Mouse (Mus musculus): ENCODE measurements around the gene Dcun1d5. TPM values are rescaled to one million over a fixed set of nuclear protein-coding genes. Genes with fewer than 3 reads are reported as not detected.

Dcun1d5 gene
- polyA plus RNA-seq (2014; fragmentation: Nextera tagmentation; extraction: Ambion mirVana): 134 and 141 TPM in 2 replicates

DNA sequence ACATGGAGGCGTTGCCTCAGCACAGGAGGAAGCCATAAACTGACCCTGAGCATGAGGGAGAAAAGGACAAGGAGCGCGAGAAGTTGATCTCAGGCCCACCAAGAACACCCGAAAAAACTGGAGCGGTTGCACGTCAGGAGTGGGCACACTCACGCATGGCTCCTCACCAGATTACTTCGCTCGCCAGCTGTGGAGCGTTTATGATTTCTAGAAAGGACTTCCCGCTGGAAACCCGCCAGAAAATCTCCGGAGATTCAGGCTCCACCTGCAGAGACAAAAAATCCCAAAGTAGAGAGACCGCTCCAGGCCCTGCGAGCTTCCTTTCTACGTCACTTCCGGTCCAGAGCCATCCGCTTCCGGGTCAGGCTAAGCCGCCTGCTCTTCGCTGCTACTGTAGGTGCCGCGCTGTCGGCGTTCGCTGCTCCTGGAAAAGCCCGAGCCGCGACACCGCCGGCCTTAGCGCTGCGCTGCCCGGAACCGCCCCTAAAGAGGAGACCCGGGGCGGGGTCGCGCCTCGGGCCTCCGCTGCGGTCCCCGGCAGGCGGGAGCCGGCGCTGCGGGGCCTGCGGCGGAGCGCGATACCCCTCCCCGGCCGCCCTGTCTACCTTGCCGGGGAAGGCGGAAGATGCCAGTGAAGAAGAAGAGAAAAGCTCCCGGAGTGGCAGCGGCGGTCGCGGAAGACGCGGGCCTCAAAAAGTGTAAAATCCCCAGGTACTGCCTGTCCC is at the start of gene Dcun1d5, which contains the start of gene Dync2h1:
TSS of gene Dcun1d5 (plus strand) at position 349 of the 725 bp plus-strand sequence.
TSS of gene Dync2h1 (minus strand) at position 275 of the 725 bp plus-strand sequence.
- H3K9me3 ChIP-seq (replicated peaks; ENCODE audit: control insufficient read depth, low read length): no peaks in the 10 kb centered on the region
- no peaks in the 10 kb centered on the region for H3K27me3 ChIP-seq (replicated peaks; ENCODE audit: control insufficient read depth, insufficient read depth, low read length)
- peaks cover 11% of the 10 kb centered on the region for H3K4me1 ChIP-seq (ENCODE audit: control insufficient read depth, insufficient read depth, low read length)
- H3K4me2 ChIP-seq (ENCODE audit: low read length): peak within 1 kb of the TSS; percentile 91
- H3K9ac ChIP-seq (ENCODE audit: low read length): peak within 1 kb of the TSS; percentile 91
- DNase-seq (ENCODE audit: low spot score): peak; percentile 98
- under 1% methylated on average over 58 of the region's 62 CpGs for WGBS
- H3K27ac ChIP-seq (ENCODE audit: low read depth, low read length): peak within 1 kb of the TSS; percentile 93
- ATAC-seq: peak; percentile 100
- H3K36me3 ChIP-seq (ENCODE audit: control insufficient read depth, insufficient read depth, low read length): 0 out of 2 replicates have a peak, but pooled peaks cover 2% of the 10 kb centered on the region
- H3K4me3 ChIP-seq (ENCODE audit: low read depth, low read length): peak within 1 kb of the TSS; percentile 92

DNA sequence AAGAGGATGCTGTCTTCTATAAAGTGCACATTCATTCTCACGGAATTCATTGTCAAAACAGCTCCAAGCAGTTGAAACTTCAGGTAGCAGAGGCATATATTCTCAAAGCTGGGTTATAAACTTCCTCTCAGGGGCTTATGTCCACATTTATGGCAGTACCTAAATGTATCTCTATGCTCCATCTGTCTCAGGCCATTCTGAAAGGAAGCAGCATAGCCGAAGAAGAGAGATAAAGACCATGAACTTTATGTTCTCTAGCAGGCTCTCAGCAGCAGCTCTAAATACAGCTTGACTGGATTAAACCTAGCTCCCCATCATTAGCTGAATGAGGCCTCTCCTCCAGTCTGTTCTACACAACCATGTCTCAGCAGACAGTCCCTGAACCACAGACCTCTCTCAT is 29.9 kb upstream of the Dcun1d5 start:
- H3K36me3 ChIP-seq (ENCODE audit: control insufficient read depth, insufficient read depth, low read length): peaks cover 42% of the 10 kb centered on the region
- WGBS: 98% methylated on average over 2 of the region's 2 CpGs
- no peak overlapping the region for H3K9ac ChIP-seq (ENCODE audit: low read length)

GRCm38 (mm10) chr9:7158605-7159004 is 25.7 kb upstream of the Dcun1d5 start:
- WGBS: 96% methylated on average over 7 of the region's 7 CpGs
- H3K4me3 ChIP-seq (ENCODE audit: low read depth, low read length): no peak overlapping the region
- ATAC-seq (no peak), DNase-seq (ENCODE audit: low spot score) (no peak)
- no peak overlapping the region for H3K9ac ChIP-seq (ENCODE audit: low read length)
- H3K4me1 ChIP-seq (ENCODE audit: control insufficient read depth, insufficient read depth, low read length): no peaks in the 10 kb centered on the region
- H3K9me3 ChIP-seq (replicated peaks; ENCODE audit: control insufficient read depth, low read length): no peaks in the 10 kb centered on the region
- H3K27ac ChIP-seq (ENCODE audit: low read depth, low read length): no peak overlapping the region
- no peaks in the 10 kb centered on the region for H3K27me3 ChIP-seq (replicated peaks; ENCODE audit: control insufficient read depth, insufficient read depth, low read length)
- H3K4me2 ChIP-seq (ENCODE audit: low read length): no peak overlapping the region
- peaks cover 50% of the 10 kb centered on the region for H3K36me3 ChIP-seq (ENCODE audit: control insufficient read depth, insufficient read depth, low read length)

More for the DNA sequence above, 29.9 kb upstream of the Dcun1d5 start:
- Histone ChIP-seq H3K4me2 (ENCODE audit: low read length) (no peak overlapping the region), H3K4me1 (ENCODE audit: control insufficient read depth, insufficient read depth, low read length) (no peaks in the 10 kb centered on the region), H3K27me3 (replicated peaks; ENCODE audit: control insufficient read depth, insufficient read depth, low read length) (no peaks in the 10 kb centered on the region), H3K4me3 (ENCODE audit: low read depth, low read length) (no peak overlapping the region), H3K9me3 (replicated peaks; ENCODE audit: control insufficient read depth, low read length) (no peaks in the 10 kb centered on the region), H3K27ac (ENCODE audit: low read depth, low read length) (no peak overlapping the region)
- DNase-seq (ENCODE audit: low spot score) (no peak), ATAC-seq (no peak)

- H3K36me3 ChIP-seq (ENCODE audit: control insufficient read depth, insufficient read depth, low read length): peaks cover 51% of the 10 kb centered on the region
- no peak overlapping the region for H3K4me2 ChIP-seq (ENCODE audit: low read length)
- DNase-seq (ENCODE audit: low spot score) (no peak), ATAC-seq (no peak)
- WGBS: 77% methylated on average over 3 of the region's 3 CpGs
- no peaks in the 10 kb centered on the region for H3K4me1 ChIP-seq (ENCODE audit: control insufficient read depth, insufficient read depth, low read length)
- no peak overlapping the region for H3K9ac ChIP-seq (ENCODE audit: low read length)
- H3K27me3 ChIP-seq (replicated peaks; ENCODE audit: control insufficient read depth, insufficient read depth, low read length): no peaks in the 10 kb centered on the region
- no peak overlapping the region for H3K27ac ChIP-seq (ENCODE audit: low read depth, low read length)
- H3K4me3 ChIP-seq (ENCODE audit: low read depth, low read length): no peak overlapping the region
- no peaks in the 10 kb centered on the region for H3K9me3 ChIP-seq (replicated peaks; ENCODE audit: control insufficient read depth, low read length)
Measured at GRCm38 (mm10) chr9:7159718-7160117, 24.6 kb upstream of the Dcun1d5 start.

DNA sequence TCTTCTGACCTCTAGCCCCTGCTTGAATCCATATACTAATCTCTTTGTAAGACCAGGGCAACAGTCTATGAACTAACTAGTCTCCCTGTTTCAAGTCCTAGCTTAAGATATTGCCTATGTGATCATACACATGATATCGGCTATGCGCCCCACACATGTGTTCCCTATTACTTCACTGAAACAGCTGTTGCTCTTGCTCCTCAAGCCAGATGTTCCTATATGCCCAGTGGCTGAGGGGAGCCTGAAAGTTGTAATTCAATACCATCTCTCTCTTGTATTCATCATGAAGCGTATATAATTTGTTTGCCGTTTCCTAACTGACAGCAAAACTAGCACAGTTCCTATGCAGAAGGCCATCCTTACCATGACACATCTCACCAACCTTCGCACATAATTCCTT is 23.6 kb upstream of the Dcun1d5 start:
- DNase-seq (ENCODE audit: low spot score): no peak
- Histone ChIP-seq H3K4me3 (ENCODE audit: low read depth, low read length) (no peak overlapping the region), H3K9me3 (replicated peaks; ENCODE audit: control insufficient read depth, low read length) (no peaks in the 10 kb centered on the region), H3K27me3 (replicated peaks; ENCODE audit: control insufficient read depth, insufficient read depth, low read length) (no peaks in the 10 kb centered on the region), H3K4me1 (ENCODE audit: control insufficient read depth, insufficient read depth, low read length) (no peaks in the 10 kb centered on the region), H3K9ac (ENCODE audit: low read length) (no peak overlapping the region), H3K4me2 (ENCODE audit: low read length) (no peak overlapping the region), H3K27ac (ENCODE audit: low read depth, low read length) (no peak overlapping the region), H3K36me3 (ENCODE audit: control insufficient read depth, insufficient read depth, low read length) (peaks cover 46% of the 10 kb centered on the region)
- no peak for ATAC-seq
- 94% methylated on average over 5 of the region's 5 CpGs for WGBS

DNA sequence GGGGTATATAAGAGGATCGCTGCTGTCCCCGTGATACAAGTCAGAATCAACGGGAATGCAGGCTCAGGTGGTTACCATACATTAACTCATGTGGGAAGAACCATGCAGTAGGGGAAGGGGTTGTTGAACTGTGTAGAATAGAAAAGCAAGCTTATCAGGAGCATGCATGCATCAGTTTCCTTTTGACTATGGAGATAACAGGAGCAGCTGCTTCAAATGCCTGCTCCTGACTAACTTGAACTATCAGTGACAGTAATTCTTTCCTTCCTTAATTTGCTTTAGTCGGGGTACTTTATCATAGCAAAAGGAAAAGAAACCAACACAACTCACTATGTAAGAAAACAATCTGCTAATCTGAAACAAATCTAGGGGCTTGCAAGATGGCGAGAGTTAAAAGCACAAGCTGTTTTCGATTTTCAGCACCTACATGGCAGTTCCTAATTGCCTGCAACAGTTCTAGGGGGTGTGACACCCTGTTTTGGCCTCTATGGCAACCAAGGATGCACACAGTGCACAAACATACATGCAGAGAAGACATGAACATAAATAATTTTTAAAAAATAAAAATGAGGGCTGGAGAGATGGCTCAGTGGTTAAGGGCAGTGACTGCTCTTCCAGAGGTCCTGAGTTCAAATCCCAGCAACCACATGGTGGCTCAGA is 16.9 kb upstream of the Dcun1d5 start:
- 93% methylated on average over 6 of the region's 6 CpGs for WGBS
- no peak overlapping the region for H3K27ac ChIP-seq (ENCODE audit: low read depth, low read length)

DNA sequence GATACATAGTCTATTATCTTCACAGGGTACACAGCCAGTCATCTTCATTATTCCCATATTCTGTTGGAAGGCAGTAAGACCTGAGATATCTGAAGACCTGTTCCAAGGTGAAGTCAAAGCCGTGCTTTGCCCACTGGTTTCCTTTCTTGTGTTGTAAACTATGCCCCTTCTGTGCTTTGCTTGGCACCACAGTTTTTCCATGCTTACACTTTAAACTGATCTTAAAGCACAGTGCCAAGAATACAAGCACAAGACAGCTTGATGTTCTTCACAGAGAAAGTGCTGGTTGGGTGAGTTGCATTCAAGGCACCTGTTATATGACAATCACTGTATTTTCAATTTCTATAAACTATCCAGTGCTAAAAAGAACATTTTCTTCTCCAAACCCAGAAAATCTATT is 10.6 kb upstream of the Dcun1d5 start:
- H3K27me3 ChIP-seq (replicated peaks; ENCODE audit: control insufficient read depth, insufficient read depth, low read length): no peaks in the 10 kb centered on the region
- H3K9ac ChIP-seq (ENCODE audit: low read length): no peak overlapping the region
- peaks cover 12% of the 10 kb centered on the region for H3K36me3 ChIP-seq (ENCODE audit: control insufficient read depth, insufficient read depth, low read length)
- no peak overlapping the region for H3K27ac ChIP-seq (ENCODE audit: low read depth, low read length)
- no peaks in the 10 kb centered on the region for H3K4me1 ChIP-seq (ENCODE audit: control insufficient read depth, insufficient read depth, low read length)
- DNase-seq (ENCODE audit: low spot score) (no peak), ATAC-seq (no peak)
- H3K9me3 ChIP-seq (replicated peaks; ENCODE audit: control insufficient read depth, low read length): no peaks in the 10 kb centered on the region
- 95% methylated on average over 1 of the region's 1 CpGs for WGBS
- H3K4me3 ChIP-seq (ENCODE audit: low read depth, low read length): no peak overlapping the region
- no peak overlapping the region for H3K4me2 ChIP-seq (ENCODE audit: low read length)

More for the DNA sequence above, 16.9 kb upstream of the Dcun1d5 start:
- H3K36me3 ChIP-seq (ENCODE audit: control insufficient read depth, insufficient read depth, low read length): peaks cover 33% of the 10 kb centered on the region
- H3K9me3 ChIP-seq (replicated peaks; ENCODE audit: control insufficient read depth, low read length): no peaks in the 10 kb centered on the region
- DNase-seq (ENCODE audit: low spot score) (no peak), ATAC-seq (no peak)
- H3K4me2 ChIP-seq (ENCODE audit: low read length): no peak overlapping the region
- H3K4me3 ChIP-seq (ENCODE audit: low read depth, low read length): no peak overlapping the region
- H3K9ac ChIP-seq (ENCODE audit: low read length): no peak overlapping the region
- no peaks in the 10 kb centered on the region for H3K27me3 ChIP-seq (replicated peaks; ENCODE audit: control insufficient read depth, insufficient read depth, low read length)
- H3K4me1 ChIP-seq (ENCODE audit: control insufficient read depth, insufficient read depth, low read length): no peaks in the 10 kb centered on the region

DNA sequence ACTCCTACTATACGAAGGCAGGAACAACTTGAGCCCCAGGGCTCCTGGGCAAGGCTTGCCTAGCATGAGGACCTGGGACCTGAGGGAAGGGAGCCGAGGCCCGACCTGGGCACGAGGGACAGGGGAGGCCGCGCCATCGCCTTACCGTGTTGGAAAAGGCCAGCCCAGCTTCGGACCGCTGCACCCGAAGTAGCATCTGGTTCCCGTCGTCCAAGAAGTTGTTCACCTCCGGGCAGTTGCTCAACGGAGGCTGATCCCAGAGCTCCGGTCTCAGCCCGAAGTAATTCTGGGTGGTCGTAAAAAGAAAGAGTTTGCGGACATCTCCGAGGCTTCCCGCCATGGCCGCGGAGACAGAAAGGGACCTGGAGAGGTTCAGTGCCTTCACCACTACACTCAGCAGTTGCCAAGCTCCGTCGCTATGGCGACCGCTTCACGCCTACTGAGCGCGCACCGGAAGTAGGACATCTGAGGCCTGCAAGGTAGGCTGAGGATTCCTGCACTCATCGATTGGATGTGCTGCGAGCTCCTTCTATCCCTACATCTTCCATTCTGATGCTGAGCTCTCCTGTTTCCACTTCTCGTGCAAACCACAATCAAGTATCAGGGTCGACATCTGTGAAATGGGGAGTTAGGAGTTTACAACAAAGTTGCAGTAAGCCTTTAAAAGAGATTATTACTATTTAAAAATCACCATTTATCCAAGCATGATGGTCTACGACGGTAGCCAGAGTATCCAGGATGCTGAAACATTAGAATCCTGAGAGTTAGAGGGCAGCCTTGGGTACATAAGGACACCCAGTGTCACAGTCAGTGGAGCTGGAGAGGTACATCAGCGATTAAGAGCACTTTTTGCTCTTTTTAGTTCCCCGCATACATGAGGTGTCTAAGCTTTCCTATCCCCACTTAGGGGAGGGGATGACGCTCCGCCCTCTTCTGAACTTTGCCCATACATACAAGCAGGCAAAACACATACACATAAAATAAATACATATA is 7.4 kb upstream of the Dcun1d5 start:
- peaks cover 8% of the 10 kb centered on the region; the same call in 1 of the 2 replicates for H3K36me3 ChIP-seq (ENCODE audit: control insufficient read depth, insufficient read depth, low read length)
- no peak overlapping the region for H3K27ac ChIP-seq (ENCODE audit: low read depth, low read length)
- 10% methylated on average over 41 of the region's 41 CpGs for WGBS
- peak overlapping the region; percentile 54 for H3K4me3 ChIP-seq (ENCODE audit: low read depth, low read length)
- no peaks in the 10 kb centered on the region for H3K4me1 ChIP-seq (ENCODE audit: control insufficient read depth, insufficient read depth, low read length)
- H3K4me2 ChIP-seq (ENCODE audit: low read length): peak overlapping the region; percentile 79
- H3K9ac ChIP-seq (ENCODE audit: low read length): peak overlapping the region; percentile 67
- DNase-seq (ENCODE audit: low spot score) (peak; percentile 98), ATAC-seq (peak; percentile 100)
- H3K9me3 ChIP-seq (replicated peaks; ENCODE audit: control insufficient read depth, low read length): no peaks in the 10 kb centered on the region
- no peaks in the 10 kb centered on the region for H3K27me3 ChIP-seq (replicated peaks; ENCODE audit: control insufficient read depth, insufficient read depth, low read length)

Measured in forebrain, embryonic 14.5 days (tissue).